Mouse (Mus musculus) heart, embryonic 15.5 days (tissue): Measurements from ENCODE around the gene Zfp580. TPM values are rescaled to one million over a fixed set of nuclear protein-coding genes. Genes with fewer than 3 reads are reported as not detected.
A peak's percentile ranks its signal among the peaks of the same experiment; 100 is the strongest.

Source experiments
- ATAC-seq: fragments of 200-750 bp; cut with Nextera tagmentation; replicated peaks from 2 replicates; pipeline ENCODE4 v1.8.0; 2017; ENCODE audit warnings: low read depth, moderate TSS enrichment; ENCODE audit not compliant: insufficient number of reproducible peaks, insufficient read depth, low FRiP score
- H3K27ac ChIP-seq: fragments of 300-500 bp; sonication (generic); 2 replicates; pipeline ENCODE4 v1.5.1; 2015; ENCODE audit warnings: mild to moderate bottlenecking, inconsistent platforms
- H3K27me3 ChIP-seq: fragments of 300-500 bp; sonication (generic); 2 replicates; pipeline ENCODE4 v1.6.1; 2015; ENCODE audit warnings: inconsistent platforms
- H3K36me3 ChIP-seq: fragments of 300-500 bp; sonication (generic); 2 replicates; pipeline ENCODE4 v1.6.1; 2015; ENCODE audit warnings: mild to moderate bottlenecking, inconsistent platforms
- H3K4me1 ChIP-seq: fragments of 300-500 bp; sonication (generic); replicated peaks from 2 replicates; pipeline ENCODE4 v1.6.1; 2015; ENCODE audit warnings: inconsistent platforms
- H3K4me2 ChIP-seq: fragments of 300-500 bp; sonication (generic); 2 replicates; pipeline ENCODE4 v1.6.1; 2015; ENCODE audit warnings: inconsistent platforms, mild to moderate bottlenecking, moderate library complexity
- H3K4me3 ChIP-seq: fragments of 300-500 bp; sonication (generic); 2 replicates; pipeline ENCODE4 v1.5.1; 2015; ENCODE audit warnings: mild to moderate bottlenecking, inconsistent platforms
- H3K9ac ChIP-seq: fragments of 300-500 bp; sonication (generic); 2 replicates; pipeline ENCODE4 v1.6.1; 2015; ENCODE audit warnings: mild to moderate bottlenecking, inconsistent platforms
- H3K9me3 ChIP-seq: fragments of 300-500 bp; sonication (generic); replicated peaks from 2 replicates; pipeline ENCODE4 v1.6.1; 2016; ENCODE audit warnings: inconsistent platforms
- WGBS: fragments of 180-500 bp; shearing (Covaris S2); methylation state at CpG from one replicate; pipeline ENCODE4 v1.1.7; 2015; ENCODE audit warnings: mixed read lengths; 5-methylcytosine and 5-hydroxymethylcytosine counted together
- polyA plus RNA-seq: library from polyadenylated mRNA; unstranded; fragments of >200 nt; fragmentation: Nextera tagmentation; extraction: Ambion mirVana; gene quantifications from 2 replicates; pipeline ENCODE4 v1.2.1, GENCODE M21; 2015

The Zfp580 gene
- polyA plus RNA-seq, 1 experiment from 2014 or later: 14.7 TPM

DNA sequence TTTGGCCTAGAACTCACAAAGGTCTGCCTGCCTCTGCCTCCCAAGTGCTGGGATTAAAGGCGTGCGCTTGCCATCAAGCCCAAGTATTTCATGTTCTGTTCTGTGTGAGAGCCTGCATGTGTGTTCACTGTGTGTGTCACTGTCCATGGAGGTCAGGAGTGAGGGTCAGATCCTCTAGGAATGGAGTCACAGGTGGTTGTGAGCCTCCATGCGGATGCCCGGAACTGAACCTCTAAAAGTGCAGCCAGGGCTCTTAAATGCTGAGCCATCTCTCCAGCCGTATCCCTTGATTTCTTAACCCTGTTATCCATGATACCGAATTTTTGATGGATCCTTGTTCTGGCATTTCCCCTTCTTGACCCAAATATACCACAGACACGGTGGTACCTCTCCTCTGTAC lies 14.3 kb upstream of the Zfp580 start:
- Histone ChIP-seq H3K4me2 (peak overlapping the region; percentile 60; the same call in 1 of the 2 replicates), H3K36me3 (peaks cover 40% of the 10 kb centered on the region), H3K9me3 (no peaks in the 10 kb centered on the region), H3K9ac (no peak overlapping the region), H3K4me3 (no peak overlapping the region), H3K27me3 (no peaks in the 10 kb centered on the region), H3K27ac (no peak overlapping the region), H3K4me1 (peaks cover 13% of the 10 kb centered on the region)
- WGBS: 90% methylated on average over 7 of the region's 7 CpGs
- ATAC-seq: no peak

DNA sequence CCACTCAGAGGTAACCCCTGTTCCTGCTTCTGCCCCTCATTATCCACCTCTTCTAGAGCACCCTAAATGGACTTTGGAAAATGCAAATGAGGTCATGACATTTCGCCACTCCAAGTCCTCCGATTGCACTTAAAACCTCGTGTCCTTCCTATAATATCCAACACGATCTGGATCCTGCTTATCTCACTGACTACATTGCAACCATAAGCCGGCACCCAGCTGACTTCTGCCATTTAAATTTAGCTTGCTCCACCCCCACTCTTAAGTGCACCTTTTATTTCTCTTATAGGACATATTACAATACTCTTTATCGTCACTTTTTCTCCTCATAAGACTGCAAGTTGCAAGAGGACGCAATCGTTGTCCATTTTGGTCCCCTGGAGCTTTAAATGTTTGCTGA lies 13.9 kb upstream of the Zfp580 start:
- Histone ChIP-seq H3K9me3 (no peaks in the 10 kb centered on the region), H3K27me3 (no peaks in the 10 kb centered on the region), H3K36me3 (peaks cover 36% of the 10 kb centered on the region), H3K4me2 (peak overlapping the region; percentile 60), H3K27ac (peak overlapping the region; percentile 96), H3K9ac (peak overlapping the region; percentile 82; the same call in 1 of the 2 replicates), H3K4me3 (peak overlapping the region; percentile 77), H3K4me1 (peaks cover 13% of the 10 kb centered on the region)
- WGBS: 72% methylated on average over 8 of the region's 8 CpGs
- no peak for ATAC-seq

DNA sequence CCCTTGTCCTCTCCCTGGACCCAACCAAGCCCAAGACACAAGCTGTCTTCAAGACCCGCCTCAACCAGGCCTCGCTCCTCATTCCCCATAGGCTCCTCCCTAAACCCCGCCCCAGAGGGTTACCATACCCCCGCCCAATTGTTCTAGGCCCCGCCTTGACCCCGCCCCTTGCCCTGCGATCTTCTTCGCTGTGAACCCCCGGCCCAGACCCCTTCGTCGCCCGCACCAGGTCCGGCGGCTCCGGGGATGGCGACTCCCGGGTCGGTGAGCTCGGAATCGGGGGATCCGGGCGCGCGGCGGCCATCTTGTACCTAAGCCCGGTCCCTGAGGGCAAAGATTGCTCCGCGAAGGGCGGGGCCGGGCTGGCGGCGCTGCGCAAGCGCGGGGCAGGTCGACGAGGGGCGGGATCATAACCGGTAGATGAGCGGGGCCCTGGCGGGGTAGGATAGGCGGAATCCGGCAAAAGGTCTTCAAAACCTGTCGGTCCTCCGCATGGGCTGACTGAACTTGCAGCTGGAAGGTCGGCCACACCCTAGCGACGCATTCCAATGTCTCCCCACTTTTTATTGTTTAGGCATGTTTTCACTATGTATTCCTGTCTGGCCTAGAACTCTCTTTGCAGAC lies 13.1 kb upstream of the Zfp580 start, which contains the start of gene Zfp784:
Gene Zfp784, minus strand, starts transcription at position 338 of the 624 bp plus-strand sequence.
- Histone ChIP-seq H3K9me3 (no peaks in the 10 kb centered on the region), H3K4me3 (peak within 1 kb of the TSS; percentile 77), H3K36me3 (peaks cover 28% of the 10 kb centered on the region), H3K27ac (peak within 1 kb of the TSS; percentile 96), H3K9ac (peak within 1 kb of the TSS; percentile 82), H3K4me1 (peaks cover 13% of the 10 kb centered on the region), H3K4me2 (peak within 1 kb of the TSS; percentile 60), H3K27me3 (no peaks in the 10 kb centered on the region)
- under 1% methylated on average over 48 of the region's 48 CpGs for WGBS
- peak; percentile 96 for ATAC-seq

DNA sequence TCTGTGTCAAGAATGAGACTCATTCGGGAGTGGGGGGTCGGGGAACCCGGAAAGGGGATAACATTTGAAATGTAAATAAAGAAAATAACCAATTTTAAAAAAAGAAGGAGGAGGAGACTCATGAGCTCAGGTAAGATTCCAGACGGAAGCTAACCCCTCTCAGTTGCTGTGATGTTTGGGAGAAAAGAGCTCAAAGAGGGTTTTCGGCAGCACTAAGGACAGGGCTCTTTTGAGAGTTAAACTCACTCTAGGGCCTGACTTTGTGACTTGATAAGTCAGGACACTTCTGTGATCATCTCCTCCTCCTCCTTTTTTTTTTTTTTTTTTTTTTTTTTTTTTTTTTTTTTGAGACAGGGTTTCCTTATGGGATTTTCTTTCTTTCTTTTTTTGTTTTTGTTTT lies 12.4 kb upstream of the Zfp580 start:
- ATAC-seq: no peak
- peak overlapping the region; percentile 82; the same call in 1 of the 2 replicates for H3K9ac ChIP-seq
- peak overlapping the region; percentile 96 for H3K27ac ChIP-seq
- H3K4me2 ChIP-seq: peak overlapping the region; percentile 60
- no peaks in the 10 kb centered on the region for H3K9me3 ChIP-seq
- 25% methylated on average over 5 of the region's 5 CpGs for WGBS
- peak overlapping the region; percentile 77 for H3K4me3 ChIP-seq
- peaks cover 21% of the 10 kb centered on the region for H3K36me3 ChIP-seq
- H3K27me3 ChIP-seq: no peaks in the 10 kb centered on the region
- peaks cover 13% of the 10 kb centered on the region for H3K4me1 ChIP-seq

DNA sequence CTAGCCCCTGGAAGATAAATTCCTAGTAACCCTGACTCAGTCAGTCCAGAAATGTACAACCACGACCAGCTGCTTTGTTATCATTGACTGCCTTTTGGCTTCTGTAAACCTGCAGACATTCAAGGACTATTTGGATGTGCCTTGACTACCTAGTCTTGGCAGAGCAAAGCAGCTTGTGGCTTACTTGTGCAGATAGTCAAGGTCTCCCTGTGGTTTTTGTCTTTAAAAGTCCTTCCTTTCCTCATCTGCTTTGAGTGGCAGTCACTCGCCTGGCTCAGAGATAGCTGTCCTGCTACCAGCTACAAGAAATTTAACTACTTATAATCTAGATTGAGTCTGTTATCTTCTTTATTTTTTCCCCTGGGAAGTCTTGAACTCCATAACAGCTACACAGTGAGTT lies 6.4 kb upstream of the Zfp580 start:
- H3K4me1 ChIP-seq: no peaks in the 10 kb centered on the region
- WGBS: 51% methylated on average over 2 of the region's 2 CpGs
- ATAC-seq: no peak
- no peak overlapping the region for H3K9ac ChIP-seq
- no peak overlapping the region for H3K4me2 ChIP-seq
- H3K27me3 ChIP-seq: no peaks in the 10 kb centered on the region
- no peaks in the 10 kb centered on the region for H3K36me3 ChIP-seq
- no peak overlapping the region for H3K4me3 ChIP-seq
- H3K9me3 ChIP-seq: no peaks in the 10 kb centered on the region
- H3K27ac ChIP-seq: no peak overlapping the region

DNA sequence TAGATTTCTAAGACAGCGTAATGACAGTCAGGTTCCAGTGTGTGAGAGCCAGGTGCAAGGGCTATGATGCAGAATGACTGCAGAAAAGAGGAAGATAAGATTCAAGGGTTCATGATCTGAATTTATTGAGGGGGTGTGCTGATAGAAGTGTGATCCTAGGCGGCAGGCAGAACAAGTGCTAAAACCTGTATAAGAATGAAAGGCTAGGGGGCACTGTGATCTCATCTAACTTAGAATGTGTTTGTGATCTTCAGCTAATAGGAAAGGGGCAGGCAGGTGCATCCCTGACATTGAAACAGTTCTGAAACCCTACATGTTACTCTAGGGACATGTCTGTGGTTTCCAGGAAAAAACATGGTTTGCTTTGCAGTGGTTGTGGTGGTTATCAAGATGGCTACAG lies 5.2 kb upstream of the Zfp580 start:
- 63% methylated on average over 2 of the region's 2 CpGs for WGBS
- H3K36me3 ChIP-seq: no peaks in the 10 kb centered on the region
- H3K9me3 ChIP-seq: no peaks in the 10 kb centered on the region
- H3K27me3 ChIP-seq: no peaks in the 10 kb centered on the region
- H3K27ac ChIP-seq: no peak overlapping the region
- H3K4me3 ChIP-seq: no peak overlapping the region
- no peak overlapping the region for H3K9ac ChIP-seq
- H3K4me2 ChIP-seq: no peak overlapping the region
- ATAC-seq: no peak
- H3K4me1 ChIP-seq: peaks cover 8% of the 10 kb centered on the region

DNA sequence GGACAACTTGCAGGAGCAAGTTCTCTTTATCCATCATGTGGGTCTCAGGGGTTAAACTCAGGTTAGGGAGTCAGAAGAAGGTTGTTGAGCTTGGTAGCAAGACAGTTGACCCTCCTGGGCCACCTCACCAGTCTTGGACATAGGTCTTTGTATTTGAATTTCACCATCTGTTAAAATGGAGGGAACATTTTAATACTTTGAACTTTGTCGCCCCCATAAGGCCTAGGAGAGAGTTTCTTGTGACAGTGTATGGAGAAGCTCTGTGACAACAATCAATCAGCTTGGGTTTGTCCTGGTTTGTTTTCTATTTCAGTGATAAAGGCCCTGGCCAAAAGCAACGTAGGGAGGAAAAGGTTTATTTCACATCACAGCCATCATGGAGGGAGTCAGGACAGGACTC lies 4.0 kb upstream of the Zfp580 start:
- H3K36me3 ChIP-seq: no peaks in the 10 kb centered on the region
- H3K4me2 ChIP-seq: no peak overlapping the region
- peaks cover 7% of the 10 kb centered on the region for H3K27me3 ChIP-seq
- H3K9ac ChIP-seq: no peak overlapping the region
- H3K4me3 ChIP-seq: no peak overlapping the region
- no peaks in the 10 kb centered on the region for H3K9me3 ChIP-seq
- WGBS: 15% methylated on average over 2 of the region's 2 CpGs
- no peak overlapping the region for H3K27ac ChIP-seq
- ATAC-seq: no peak
- peaks cover 15% of the 10 kb centered on the region for H3K4me1 ChIP-seq

DNA sequence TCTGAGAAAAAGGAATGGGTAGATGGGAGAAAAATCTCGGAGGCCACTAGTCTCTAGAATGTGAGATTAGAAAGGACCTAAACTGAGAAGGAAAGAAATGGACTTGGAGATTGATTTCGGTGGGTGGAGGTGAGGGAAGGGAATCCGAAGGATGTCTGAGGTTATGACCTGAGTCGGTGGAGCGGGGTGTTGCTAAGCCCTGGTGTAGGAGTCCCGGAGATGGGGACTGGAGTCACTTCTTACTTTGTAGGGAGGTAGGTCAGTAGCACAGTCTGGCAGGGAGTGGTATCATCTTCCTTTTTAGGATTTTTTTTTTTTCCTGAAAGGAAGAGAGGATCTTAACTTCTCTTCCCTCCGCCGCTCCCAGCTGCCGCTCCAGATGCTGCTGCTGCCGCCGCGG lies 1.1 kb downstream of the Zfp580 start:
- Histone ChIP-seq H3K4me3 (peak overlapping the region; percentile 89), H3K9ac (peak overlapping the region; percentile 53), H3K4me1 (peaks cover 40% of the 10 kb centered on the region), H3K4me2 (peak overlapping the region; percentile 96), H3K27me3 (peaks cover 59% of the 10 kb centered on the region), H3K36me3 (no peaks in the 10 kb centered on the region), H3K9me3 (no peaks in the 10 kb centered on the region), H3K27ac (no peak overlapping the region)
- no peak for ATAC-seq
- WGBS: 4% methylated on average over 12 of the region's 12 CpGs

DNA sequence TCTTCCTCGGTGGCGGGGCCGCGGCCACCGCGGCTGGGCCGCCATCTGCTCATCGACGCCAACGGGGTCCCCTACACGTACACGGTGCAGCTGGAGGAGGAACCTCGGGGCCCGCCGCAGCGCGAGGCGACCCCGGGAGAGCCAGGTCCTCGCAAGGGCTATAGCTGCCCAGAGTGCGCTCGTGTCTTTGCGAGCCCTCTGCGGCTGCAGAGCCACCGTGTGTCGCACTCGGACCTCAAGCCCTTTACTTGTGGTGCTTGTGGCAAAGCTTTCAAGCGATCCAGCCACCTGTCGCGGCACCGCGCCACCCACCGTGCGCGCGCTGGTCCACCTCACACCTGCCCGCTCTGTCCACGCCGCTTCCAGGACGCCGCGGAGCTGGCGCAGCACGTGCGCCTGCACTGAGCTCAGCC lies 1.6 kb downstream of the Zfp580 start:
- no peaks in the 10 kb centered on the region for H3K9me3 ChIP-seq
- peak overlapping the region; percentile 96 for H3K4me2 ChIP-seq
- H3K4me3 ChIP-seq: peak overlapping the region; percentile 89
- H3K27me3 ChIP-seq: peaks cover 64% of the 10 kb centered on the region
- H3K4me1 ChIP-seq: peaks cover 40% of the 10 kb centered on the region
- peak overlapping the region; percentile 53 for H3K9ac ChIP-seq
- no peak overlapping the region for H3K27ac ChIP-seq
- no peaks in the 10 kb centered on the region for H3K36me3 ChIP-seq
- WGBS: 8% methylated on average over 41 of the region's 45 CpGs
- ATAC-seq: no peak

DNA sequence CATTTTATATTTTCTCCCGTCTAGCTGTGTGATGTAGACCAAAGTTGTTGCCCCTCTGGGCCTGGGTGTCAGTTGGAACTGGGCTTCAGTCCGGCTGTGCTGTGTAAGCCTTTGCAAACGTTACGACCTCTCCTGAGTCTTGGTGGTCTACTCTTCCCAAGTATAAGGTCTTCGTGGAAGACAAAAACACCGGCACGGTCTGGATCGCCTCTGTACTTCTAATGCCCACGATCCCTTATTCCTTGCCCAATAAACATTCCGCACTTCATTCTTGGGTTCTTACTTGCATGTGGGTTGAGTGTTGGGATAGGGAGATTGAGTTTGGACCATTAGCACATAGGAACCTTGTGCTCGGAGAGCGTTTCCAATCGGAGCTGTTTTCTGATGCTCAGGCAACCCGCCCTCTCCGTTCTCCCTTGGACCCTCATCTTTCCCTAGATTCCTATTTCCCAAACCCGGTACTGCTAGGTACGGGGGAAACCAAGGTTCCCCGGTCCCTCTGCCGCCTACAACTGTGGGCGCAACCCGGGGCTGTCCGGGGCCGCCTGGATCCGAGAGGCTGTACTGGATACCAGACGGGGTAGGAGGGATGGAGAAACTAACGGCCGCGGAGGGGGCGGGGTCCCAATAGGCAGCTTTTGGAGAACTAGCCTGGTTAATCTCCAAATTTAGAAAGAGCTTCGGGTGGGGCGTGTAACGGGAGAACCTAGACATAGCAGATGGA lies 2.3 kb downstream of the Zfp580 start:
- peak overlapping the region; percentile 89 for H3K4me3 ChIP-seq
- no peak overlapping the region for H3K9ac ChIP-seq
- peaks cover 40% of the 10 kb centered on the region for H3K4me1 ChIP-seq
- no peaks in the 10 kb centered on the region for H3K36me3 ChIP-seq
- WGBS: 9% methylated on average over 32 of the region's 32 CpGs
- no peak for ATAC-seq
- H3K27me3 ChIP-seq: peaks cover 70% of the 10 kb centered on the region
- no peak overlapping the region for H3K27ac ChIP-seq
- H3K4me2 ChIP-seq: peak overlapping the region; percentile 96
- H3K9me3 ChIP-seq: no peaks in the 10 kb centered on the region

DNA sequence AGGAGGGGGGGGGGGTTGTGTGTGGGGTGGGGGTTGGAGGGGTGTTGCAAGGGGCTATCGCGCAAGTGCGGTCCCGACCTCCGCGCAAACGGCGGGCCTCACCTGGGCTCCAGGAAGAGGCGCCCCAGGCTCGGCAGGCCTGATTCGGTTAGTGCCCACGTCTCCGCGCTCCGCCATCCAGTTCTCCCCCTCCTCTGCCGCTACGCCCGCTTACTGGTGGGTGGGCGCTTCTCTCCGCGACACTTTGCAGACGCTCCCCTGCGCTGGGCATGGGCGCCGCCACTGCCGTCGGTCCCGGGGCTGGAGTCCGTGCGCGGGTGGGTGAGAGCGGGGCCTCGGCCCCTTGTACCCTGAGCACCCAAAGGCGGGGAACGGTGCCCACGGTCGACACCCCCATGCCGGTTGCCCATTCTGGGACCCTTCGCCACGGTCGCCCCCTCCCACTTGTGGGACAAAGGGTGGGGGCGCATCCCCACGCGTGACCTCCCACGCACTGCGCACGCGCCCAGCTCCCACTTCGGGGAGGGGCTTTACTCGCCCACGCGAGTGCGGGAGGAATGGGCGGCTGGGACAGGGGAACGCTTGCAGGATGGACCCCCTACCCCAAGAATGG lies 5.4 kb downstream of the Zfp580 start:
- H3K27ac ChIP-seq: no peak overlapping the region
- peak overlapping the region; percentile 57 for H3K9ac ChIP-seq
- peaks cover 72% of the 10 kb centered on the region for H3K27me3 ChIP-seq
- H3K4me1 ChIP-seq: peaks cover 42% of the 10 kb centered on the region
- no peak for ATAC-seq
- no peaks in the 10 kb centered on the region for H3K36me3 ChIP-seq
- no peaks in the 10 kb centered on the region for H3K9me3 ChIP-seq
- 4% methylated on average over 54 of the region's 55 CpGs for WGBS
- H3K4me3 ChIP-seq: peak overlapping the region; percentile 47
- peak overlapping the region; percentile 66 for H3K4me2 ChIP-seq
